In the genomic region with DNA sequence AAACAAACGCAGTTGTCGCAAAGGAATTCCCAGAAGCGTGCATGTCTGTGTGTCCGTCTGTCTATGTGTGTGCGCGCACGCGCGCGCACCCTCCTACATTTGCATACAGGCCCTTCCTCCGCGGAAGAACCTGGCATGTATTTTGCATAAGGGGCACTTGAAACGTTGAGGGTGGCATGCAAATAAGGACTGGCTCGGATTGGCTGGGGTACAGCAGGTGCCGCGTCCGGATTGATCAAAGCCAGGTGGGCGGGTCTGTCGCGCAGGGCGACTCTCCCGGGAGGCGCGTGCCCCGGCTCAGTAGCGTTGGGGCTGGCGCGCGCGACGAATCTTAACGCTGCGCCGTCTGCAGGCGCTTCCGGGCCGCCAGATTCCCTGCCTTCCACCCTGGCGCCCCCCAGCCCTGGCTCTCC, we compare ENCODE assay signal across 8 mouse cellular contexts. TPM values are rescaled to one million over a fixed set of nuclear protein-coding genes. Genes with fewer than 3 reads are reported as not detected.
A peak's percentile ranks its signal among the peaks of the same experiment; 100 is the strongest.
DNase-seq lines count a peak whose midpoint lies in the region; ATAC-seq and TF ChIP-seq lines count a peak whose summit lies in the region.

A gene (plus strand): TSS at position 256 of the 413 bp plus-strand sequence.

- H3K27me3 ChIP-seq in heart, embryonic 13.5 days (replicated peaks): no peaks in the 10 kb centered on the region
- H3K27me3 ChIP-seq in liver, embryonic 11.5 days (replicated peaks; ENCODE audit: control insufficient read depth, insufficient read depth, low read length): no peaks in the 10 kb centered on the region
- H3K27me3 ChIP-seq in myocyte (ENCODE audit: control insufficient read depth, insufficient read depth, insufficient read length): no peaks in the 10 kb centered on the region
- no peaks in the 10 kb centered on the region for H3K27me3 ChIP-seq in stomach, embryonic 14.5 days (ENCODE audit: control insufficient read depth, insufficient read depth, low read length)

- peak; percentile 96 for ATAC-seq in CD4-positive, CD25-positive, alpha-beta regulatory T cell, adult 4 months
- peak; percentile 91 for ATAC-seq in erythroid progenitor cell, adult 5-6 weeks (replicated peaks; ENCODE audit: low FRiP score, poor library complexity, severe bottlenecking)
- ATAC-seq in heart, embryonic 13.5 days (ENCODE audit: extremely low read depth, insufficient number of reproducible peaks, low FRiP score, low TSS enrichment): peak; percentile 44; the same call in 1 of the 2 replicates
- ATAC-seq in liver, embryonic 11.5 days (replicated peaks; ENCODE audit: low FRiP score): peak; percentile 96
- ATAC-seq in stomach, embryonic 14.5 days (ENCODE audit: insufficient number of reproducible peaks, insufficient read depth, low FRiP score, low read depth): peak; percentile 93

- no peaks in the 10 kb centered on the region for H3K79me2 ChIP-seq in myocyte (ENCODE audit: control insufficient read depth, insufficient read depth)

- WGBS in heart, embryonic 13.5 days: 6% methylated on average over 37 of the region's 38 CpGs
- WGBS in liver, embryonic 11.5 days: 8% methylated on average over 37 of the region's 38 CpGs
- 16% methylated on average over 38 of the region's 38 CpGs for WGBS in stomach, embryonic 14.5 days

- TF ChIP-seq POLR2A in myocyte (IDR thresholded peaks at IDR 0.05; ENCODE audit: insufficient read length, low read depth): no peak

- H3K9me3 ChIP-seq in heart, embryonic 13.5 days: no peaks in the 10 kb centered on the region
- H3K9me3 ChIP-seq in liver, embryonic 11.5 days (ENCODE audit: control insufficient read depth, low read length): no peaks in the 10 kb centered on the region
- no peaks in the 10 kb centered on the region for H3K9me3 ChIP-seq in stomach, embryonic 14.5 days (ENCODE audit: control insufficient read depth, low read depth, low read length)

- peak within 1 kb of the TSS; percentile 81 for H3K4me2 ChIP-seq in heart, embryonic 13.5 days
- peak within 1 kb of the TSS; percentile 96 for H3K4me2 ChIP-seq in liver, embryonic 11.5 days
- peak within 1 kb of the TSS; percentile 70 for H3K4me2 ChIP-seq in myocyte (ENCODE audit: low read depth)
- peak within 1 kb of the TSS; percentile 85 for H3K4me2 ChIP-seq in stomach, embryonic 14.5 days (replicated peaks; ENCODE audit: low read depth, low read length)

- no peak within 1 kb of the TSS for H3K27ac ChIP-seq in brown adipose tissue, adult 24 weeks (replicated peaks; ENCODE audit: low read depth, low read length)
- no peak within 1 kb of the TSS for H3K27ac ChIP-seq in heart, embryonic 13.5 days (replicated peaks)
- H3K27ac ChIP-seq in liver, embryonic 11.5 days (ENCODE audit: low read depth, low read length): no peak within 1 kb of the TSS
- H3K27ac ChIP-seq in stomach, embryonic 14.5 days (ENCODE audit: low read length): no peak within 1 kb of the TSS

- DNase-seq in kidney, postnatal 10 days: peak; percentile 85
- DNase-seq in liver, embryonic 11.5 days (ENCODE audit: low spot score): peak; percentile 65

- peak within 1 kb of the TSS; percentile 75 for H3K9ac ChIP-seq in heart, embryonic 13.5 days
- peak within 1 kb of the TSS; percentile 53; the same call in 1 of the 2 replicates for H3K9ac ChIP-seq in liver, embryonic 11.5 days (ENCODE audit: low read depth, low read length)
- no peak within 1 kb of the TSS; the same call in 1 of the 2 replicates for H3K9ac ChIP-seq in stomach, embryonic 14.5 days (replicated peaks; ENCODE audit: low read depth, low read length)

- peaks cover 28% of the 10 kb centered on the region for H3K36me3 ChIP-seq in heart, embryonic 13.5 days
- peaks cover 3% of the 10 kb centered on the region; the same call in 1 of the 2 replicates for H3K36me3 ChIP-seq in liver, embryonic 11.5 days (ENCODE audit: control insufficient read depth, insufficient read depth, low read length)
- no peaks in the 10 kb centered on the region for H3K36me3 ChIP-seq in myocyte (ENCODE audit: control insufficient read depth, insufficient read depth)
- H3K36me3 ChIP-seq in stomach, embryonic 14.5 days (ENCODE audit: control insufficient read depth, insufficient read depth, low read length): peaks cover 4% of the 10 kb centered on the region; the same call in 1 of the 2 replicates

- H3K4me1 ChIP-seq in brown adipose tissue, adult 24 weeks (ENCODE audit: control insufficient read depth, insufficient read depth, insufficient read length, low read length): peaks cover 2% of the 10 kb centered on the region; the same call in 1 of the 2 replicates
- peaks cover 13% of the 10 kb centered on the region; the same call in 1 of the 2 replicates for H3K4me1 ChIP-seq in heart, embryonic 13.5 days
- peaks cover 3% of the 10 kb centered on the region; the same call in 1 of the 2 replicates for H3K4me1 ChIP-seq in liver, embryonic 11.5 days (replicated peaks; ENCODE audit: control insufficient read depth, insufficient read depth, low read length)
- no peaks in the 10 kb centered on the region for H3K4me1 ChIP-seq in stomach, embryonic 14.5 days (ENCODE audit: control insufficient read depth, insufficient read depth, low read length)

- H3ac ChIP-seq in myocyte (ENCODE audit: control insufficient read depth, insufficient read length): no peak within 1 kb of the TSS

- peak within 1 kb of the TSS; percentile 62 for H3K4me3 ChIP-seq in brown adipose tissue, adult 24 weeks (ENCODE audit: insufficient read depth, low read depth, low read length)
- H3K4me3 ChIP-seq in heart, embryonic 13.5 days: peak within 1 kb of the TSS; percentile 54
- peak within 1 kb of the TSS; percentile 58 for H3K4me3 ChIP-seq in liver, embryonic 11.5 days (ENCODE audit: low read depth, low read length)
- no peak within 1 kb of the TSS for H3K4me3 ChIP-seq in myocyte
- peak within 1 kb of the TSS; percentile 35 for H3K4me3 ChIP-seq in stomach, embryonic 14.5 days (ENCODE audit: low read depth, low read length)

TF ChIP-seq in myocyte, 11 proteins besides CTCF, POLR2A, EP300 and RAD21:
- TF ChIP-seq TCF3 (IDR thresholded peaks at IDR 0.05; ENCODE audit: insufficient read length, low read depth) (no peak), MYOD1 (IDR thresholded peaks at IDR 0.05; ENCODE audit: control insufficient read depth in 1 of 3, insufficient read length in 2 of 3, low read depth in 2 of 3) (peak in 1 of 3 experiments; percentile 3), POLR2AphosphoS2 (IDR thresholded peaks at IDR 0.05; ENCODE audit: insufficient read length, low read depth) (peak; percentile 45)

RNA-seq across cellular contexts. Expression of the gene that starts here (rescaled TPM):
- polyA plus RNA-seq in CD4-positive, CD25-positive, alpha-beta regulatory T cell, adult 4 months (2017; shearing (Covaris generic)): 10 to 100 TPM; 33.6 to 41.9 TPM
- 1.7 and 2.0 TPM in 2 replicates for polyA plus RNA-seq in brown adipose tissue, adult 24 weeks (2012; ENCODE audit: insufficient read depth, insufficient read length, missing spikeins)
- 37.1 and 59.1 TPM in 2 replicates for total RNA-seq in erythroid progenitor cell, adult 5-6 weeks (2015; ENCODE audit: low replicate concordance)
- total RNA-seq in erythroid progenitor cell, adult 5-6 weeks (2017; ENCODE audit: low replicate concordance): 16.0 and 22.5 TPM in 2 replicates
- polyA plus RNA-seq in heart, embryonic 13.5 days (2015; fragmentation: Nextera tagmentation; extraction: Ambion mirVana): 5.9 and 6.7 TPM in 2 replicates
- polyA plus RNA-seq in liver, embryonic 11.5 days (2014; fragmentation: Nextera tagmentation; extraction: Ambion mirVana): 6.8 and 8.5 TPM in 2 replicates
- polyA plus RNA-seq in myocyte (2012; fragmentation: generic; extraction: Trizol): 3.0 TPM
- 8.0 and 10.8 TPM in 2 replicates for polyA plus RNA-seq in stomach, embryonic 14.5 days (2014; fragmentation: Nextera tagmentation; extraction: Ambion mirVana)

Comparison
In these comparisons a context has a peak if more than half of its experiments do, and no peak if none do; other contexts are left out.
1. ATAC-seq: peak in every context shown above with its lines; median percentile 96 in CD4-positive, CD25-positive, alpha-beta regulatory T cell, adult 4 months; 96 in liver, embryonic 11.5 days; 93 in stomach, embryonic 14.5 days; 91 in erythroid progenitor cell, adult 5-6 weeks; 44 in heart, embryonic 13.5 days.